Mouse (Mus musculus): ENCODE data around the gene Itgal. TPM values are rescaled to one million over a fixed set of nuclear protein-coding genes. Genes with fewer than 3 reads are reported as not detected.
A peak's percentile ranks its signal among the peaks of the same experiment; 100 is the strongest.

Gene Itgal
- polyA plus RNA-seq, 1 experiment from 2014 or later: 0.20 TPM

DNA sequence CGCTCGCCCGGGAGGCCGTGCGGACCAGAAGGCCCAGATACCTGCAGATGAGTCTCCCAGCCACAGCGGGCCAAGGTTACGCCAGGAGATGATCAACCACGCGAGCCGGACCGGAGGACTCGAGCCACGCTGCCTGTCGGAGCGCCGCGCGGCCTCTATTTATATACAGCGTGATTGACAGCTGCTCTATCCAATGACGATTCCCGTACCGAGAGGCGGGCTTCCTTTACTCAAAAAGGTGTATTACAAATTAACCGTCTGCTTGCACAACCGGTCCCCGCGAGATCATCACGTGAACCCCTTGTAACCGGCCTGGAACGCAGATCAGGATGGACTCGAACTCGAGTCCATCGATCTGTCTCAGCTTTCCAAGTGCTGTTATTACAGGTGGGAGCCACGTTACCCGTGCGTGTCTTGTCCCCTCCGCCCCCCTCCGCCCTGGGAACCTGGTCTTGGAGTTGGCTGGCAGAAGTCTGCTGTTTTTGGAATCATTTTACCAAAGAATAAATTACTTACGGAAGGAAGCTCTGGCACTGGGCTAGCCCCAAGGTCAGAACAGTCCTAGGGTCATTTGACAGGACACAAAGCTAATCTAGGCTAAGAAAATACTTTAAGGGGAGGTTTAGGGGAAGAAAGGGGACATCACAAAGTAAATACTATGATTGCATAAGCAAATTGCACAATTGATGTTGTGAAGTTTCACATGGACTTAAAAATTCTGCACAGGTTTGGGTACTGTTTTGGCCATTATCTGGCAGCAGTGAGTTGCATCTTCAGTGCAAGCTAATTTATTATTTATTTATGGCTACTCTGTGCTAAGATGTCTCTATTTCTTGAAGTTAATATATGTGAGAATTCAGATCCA lies 21.9 kb upstream of the Itgal start, which contains the start of gene Sephs2:
Gene Sephs2 (minus strand): TSS at position 131 of the 865 bp plus-strand sequence.
- H3K4me2 ChIP-seq (ENCODE audit: low read length): peak within 1 kb of the TSS; percentile 84
- peak; percentile 94 for ATAC-seq

DNA sequence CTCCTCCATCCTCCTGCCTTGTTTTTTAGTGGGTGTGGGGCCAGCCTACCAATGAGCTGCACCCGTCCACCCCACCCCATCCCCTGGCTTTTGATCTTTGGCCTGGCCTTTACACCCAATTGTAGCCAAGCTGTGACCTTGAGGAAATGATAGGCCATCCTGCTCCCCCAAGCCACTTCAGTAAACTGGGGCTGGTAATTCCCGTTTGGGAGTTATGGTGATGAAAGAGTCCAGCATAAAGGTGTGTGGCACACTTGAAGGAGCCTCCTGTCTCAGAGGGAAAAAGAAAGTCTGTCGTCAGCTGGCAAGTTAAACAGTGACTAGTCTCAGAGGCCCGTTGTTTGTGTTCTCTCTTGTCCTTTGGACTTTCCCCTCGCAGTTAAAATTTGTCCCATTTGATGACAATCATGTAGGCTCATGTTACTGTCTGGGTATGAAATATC lies 19.5 kb upstream of the Itgal start:
- Histone ChIP-seq H3K4me3 (replicated peaks; ENCODE audit: low read length) (no peak overlapping the region), H3K27ac (ENCODE audit: low read length) (no peak overlapping the region), H3K4me2 (ENCODE audit: low read length) (no peak overlapping the region), H3K9ac (replicated peaks; ENCODE audit: low read depth, low read length) (no peak overlapping the region), H3K4me1 (replicated peaks; ENCODE audit: control insufficient read depth, insufficient read depth, low read length) (peaks cover 20% of the 10 kb centered on the region), H3K9me3 (ENCODE audit: control insufficient read depth, low read length) (no peaks in the 10 kb centered on the region), H3K27me3 (replicated peaks; ENCODE audit: control insufficient read depth, insufficient read depth, low read length) (no peaks in the 10 kb centered on the region), H3K36me3 (ENCODE audit: control insufficient read depth, insufficient read depth) (no peaks in the 10 kb centered on the region)
- WGBS: 80% methylated on average over 5 of the region's 5 CpGs
- ATAC-seq: no peak

More for the DNA sequence above, 21.9 kb upstream of the Itgal start, which contains the start of gene Sephs2:
- H3K9me3 ChIP-seq (ENCODE audit: control insufficient read depth, low read length): no peaks in the 10 kb centered on the region
- peak within 1 kb of the TSS; percentile 92 for H3K4me3 ChIP-seq (replicated peaks; ENCODE audit: low read length)
- H3K4me1 ChIP-seq (replicated peaks; ENCODE audit: control insufficient read depth, insufficient read depth, low read length): peaks cover 27% of the 10 kb centered on the region
- WGBS: 2% methylated on average over 39 of the region's 39 CpGs
- H3K27ac ChIP-seq (ENCODE audit: low read length): peak within 1 kb of the TSS; percentile 76
- H3K9ac ChIP-seq (replicated peaks; ENCODE audit: low read depth, low read length): peak within 1 kb of the TSS; percentile 90
- H3K36me3 ChIP-seq (ENCODE audit: control insufficient read depth, insufficient read depth): peaks cover 2% of the 10 kb centered on the region; the same call in 1 of the 2 replicates
- H3K27me3 ChIP-seq (replicated peaks; ENCODE audit: control insufficient read depth, insufficient read depth, low read length): no peaks in the 10 kb centered on the region

DNA sequence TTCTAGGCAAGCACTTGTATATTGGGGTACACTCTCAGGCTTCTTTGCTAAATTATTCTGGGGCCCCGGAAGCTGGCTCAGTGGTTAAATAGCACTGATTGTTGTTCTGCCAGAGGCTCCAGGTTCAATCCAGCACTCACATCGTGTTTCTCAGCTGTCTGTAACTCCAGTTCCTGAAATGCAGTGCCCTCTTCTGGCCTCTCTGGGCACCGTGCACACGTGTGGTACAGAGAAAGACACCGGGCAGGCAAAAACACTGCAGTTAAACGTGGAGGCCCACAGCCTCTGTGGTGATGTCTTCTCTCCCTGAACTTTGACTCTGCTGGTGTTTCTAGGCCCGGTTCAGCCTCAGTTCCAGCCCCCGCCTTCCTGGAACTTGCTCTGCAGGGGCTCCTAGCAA lies 17.7 kb upstream of the Itgal start:
- H3K27ac ChIP-seq (ENCODE audit: low read length): no peak overlapping the region
- no peak overlapping the region for H3K4me2 ChIP-seq (ENCODE audit: low read length)
- WGBS: 19% methylated on average over 8 of the region's 8 CpGs
- peaks cover 4% of the 10 kb centered on the region for H3K4me1 ChIP-seq (replicated peaks; ENCODE audit: control insufficient read depth, insufficient read depth, low read length)
- no peaks in the 10 kb centered on the region for H3K9me3 ChIP-seq (ENCODE audit: control insufficient read depth, low read length)
- no peaks in the 10 kb centered on the region for H3K36me3 ChIP-seq (ENCODE audit: control insufficient read depth, insufficient read depth)
- ATAC-seq: no peak
- H3K9ac ChIP-seq (replicated peaks; ENCODE audit: low read depth, low read length): no peak overlapping the region
- H3K4me3 ChIP-seq (replicated peaks; ENCODE audit: low read length): no peak overlapping the region
- no peaks in the 10 kb centered on the region for H3K27me3 ChIP-seq (replicated peaks; ENCODE audit: control insufficient read depth, insufficient read depth, low read length)

DNA sequence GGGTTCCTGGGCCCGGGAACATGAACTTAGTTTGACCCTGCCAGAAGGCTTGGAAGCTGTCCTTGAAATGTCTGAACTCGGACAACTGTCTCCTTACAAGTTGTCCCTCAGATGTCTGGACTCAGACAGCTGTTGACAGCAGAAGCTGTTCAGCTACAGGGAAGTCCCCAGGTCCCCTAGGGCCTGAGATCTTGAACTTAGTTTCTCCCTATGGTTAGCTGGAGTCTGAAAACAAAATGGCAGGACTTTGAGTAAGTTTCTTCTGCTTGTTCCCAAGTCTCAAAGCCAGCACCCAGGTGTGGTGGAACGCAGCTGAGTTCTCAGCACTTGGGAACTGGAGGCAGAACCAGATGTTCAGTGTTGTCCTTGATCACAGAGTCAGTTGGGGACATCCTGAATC lies 16.0 kb upstream of the Itgal start:
- H3K4me3 ChIP-seq (replicated peaks; ENCODE audit: low read length): no peak overlapping the region
- WGBS: 86% methylated on average over 3 of the region's 3 CpGs
- H3K4me1 ChIP-seq (replicated peaks; ENCODE audit: control insufficient read depth, insufficient read depth, low read length): no peaks in the 10 kb centered on the region
- no peaks in the 10 kb centered on the region for H3K36me3 ChIP-seq (ENCODE audit: control insufficient read depth, insufficient read depth)
- H3K27me3 ChIP-seq (replicated peaks; ENCODE audit: control insufficient read depth, insufficient read depth, low read length): no peaks in the 10 kb centered on the region
- H3K9ac ChIP-seq (replicated peaks; ENCODE audit: low read depth, low read length): no peak overlapping the region
- no peaks in the 10 kb centered on the region for H3K9me3 ChIP-seq (ENCODE audit: control insufficient read depth, low read length)
- no peak for ATAC-seq
- H3K27ac ChIP-seq (ENCODE audit: low read length): no peak overlapping the region
- H3K4me2 ChIP-seq (ENCODE audit: low read length): no peak overlapping the region

DNA sequence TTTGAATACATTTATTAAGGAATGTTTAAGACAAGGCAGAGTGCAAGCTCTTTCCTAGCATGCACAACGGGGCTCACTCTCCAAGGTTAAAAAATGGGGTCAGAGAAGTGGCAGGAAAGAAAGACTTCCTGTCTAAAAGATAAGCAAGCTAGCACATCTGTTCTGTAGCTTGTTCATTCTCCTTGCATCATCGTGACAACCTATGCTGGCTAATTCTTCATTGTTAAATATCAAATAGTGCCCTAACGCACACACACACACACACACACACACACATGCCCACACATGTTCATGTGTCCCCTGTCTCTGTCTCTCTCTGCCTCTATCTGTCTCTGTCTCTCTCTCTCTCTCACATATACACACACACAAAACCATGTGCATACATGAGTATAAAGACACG lies 14.9 kb upstream of the Itgal start:
- no peaks in the 10 kb centered on the region for H3K4me1 ChIP-seq (replicated peaks; ENCODE audit: control insufficient read depth, insufficient read depth, low read length)
- H3K36me3 ChIP-seq (ENCODE audit: control insufficient read depth, insufficient read depth): no peaks in the 10 kb centered on the region
- H3K9me3 ChIP-seq (ENCODE audit: control insufficient read depth, low read length): no peaks in the 10 kb centered on the region
- no peak overlapping the region for H3K9ac ChIP-seq (replicated peaks; ENCODE audit: low read depth, low read length)
- 79% methylated on average over 4 of the region's 4 CpGs for WGBS
- no peak overlapping the region for H3K27ac ChIP-seq (ENCODE audit: low read length)
- H3K4me2 ChIP-seq (ENCODE audit: low read length): no peak overlapping the region
- H3K4me3 ChIP-seq (replicated peaks; ENCODE audit: low read length): no peak overlapping the region
- no peaks in the 10 kb centered on the region for H3K27me3 ChIP-seq (replicated peaks; ENCODE audit: control insufficient read depth, insufficient read depth, low read length)
- ATAC-seq: no peak

DNA sequence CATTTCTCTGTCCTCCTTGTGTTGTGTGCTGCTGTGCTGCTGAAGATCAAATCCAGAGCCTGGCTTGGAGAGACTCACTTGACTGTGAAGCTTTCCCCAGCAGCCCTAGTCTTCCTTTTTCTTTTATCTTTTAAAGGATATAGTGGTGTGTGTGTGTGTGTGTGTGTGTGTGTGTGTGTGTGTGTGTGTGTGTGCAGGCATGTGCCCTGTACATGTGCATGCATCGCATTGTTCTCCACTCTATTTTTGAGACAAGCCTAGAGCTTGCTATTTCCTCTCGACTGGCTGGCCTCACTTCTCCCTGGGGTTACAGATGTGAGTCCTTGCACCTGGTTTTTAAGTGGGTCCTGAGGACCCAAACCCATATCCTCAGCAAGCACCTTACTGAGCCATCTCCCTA lies 13.9 kb upstream of the Itgal start:
- no peak overlapping the region for H3K27ac ChIP-seq (ENCODE audit: low read length)
- no peaks in the 10 kb centered on the region for H3K36me3 ChIP-seq (ENCODE audit: control insufficient read depth, insufficient read depth)
- no peaks in the 10 kb centered on the region for H3K4me1 ChIP-seq (replicated peaks; ENCODE audit: control insufficient read depth, insufficient read depth, low read length)
- H3K4me2 ChIP-seq (ENCODE audit: low read length): no peak overlapping the region
- no peak overlapping the region for H3K4me3 ChIP-seq (replicated peaks; ENCODE audit: low read length)
- ATAC-seq: no peak
- no peaks in the 10 kb centered on the region for H3K27me3 ChIP-seq (replicated peaks; ENCODE audit: control insufficient read depth, insufficient read depth, low read length)
- H3K9me3 ChIP-seq (ENCODE audit: control insufficient read depth, low read length): no peaks in the 10 kb centered on the region
- no peak overlapping the region for H3K9ac ChIP-seq (replicated peaks; ENCODE audit: low read depth, low read length)
- WGBS: 93% methylated on average over 2 of the region's 2 CpGs

DNA sequence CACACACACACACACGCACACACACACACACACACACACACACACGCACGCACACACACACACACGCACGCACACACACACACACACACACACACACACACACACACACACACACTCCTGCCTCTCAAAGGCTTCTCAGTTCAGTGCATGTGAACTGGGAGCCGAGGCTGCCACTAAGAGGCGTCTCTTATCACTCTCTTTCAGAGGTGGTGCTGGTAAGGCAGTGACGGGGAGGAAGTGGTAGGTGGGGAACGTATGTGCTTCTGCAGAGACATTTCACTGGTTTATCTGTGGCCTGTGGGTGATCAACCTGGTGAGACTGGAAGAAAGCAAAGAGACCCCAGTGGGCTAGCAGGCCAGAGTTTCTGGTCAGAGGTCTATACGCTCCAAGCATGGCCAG lies 10.9 kb upstream of the Itgal start:
- WGBS: 69% methylated on average over 10 of the region's 10 CpGs
- ATAC-seq: no peak
- no peaks in the 10 kb centered on the region for H3K27me3 ChIP-seq (replicated peaks; ENCODE audit: control insufficient read depth, insufficient read depth, low read length)
- no peaks in the 10 kb centered on the region for H3K4me1 ChIP-seq (replicated peaks; ENCODE audit: control insufficient read depth, insufficient read depth, low read length)
- H3K27ac ChIP-seq (ENCODE audit: low read length): no peak overlapping the region
- peaks cover 10% of the 10 kb centered on the region for H3K9me3 ChIP-seq (ENCODE audit: control insufficient read depth, low read length)
- H3K4me2 ChIP-seq (ENCODE audit: low read length): no peak overlapping the region
- no peak overlapping the region for H3K4me3 ChIP-seq (replicated peaks; ENCODE audit: low read length)
- no peak overlapping the region for H3K9ac ChIP-seq (replicated peaks; ENCODE audit: low read depth, low read length)
- no peaks in the 10 kb centered on the region for H3K36me3 ChIP-seq (ENCODE audit: control insufficient read depth, insufficient read depth)

DNA sequence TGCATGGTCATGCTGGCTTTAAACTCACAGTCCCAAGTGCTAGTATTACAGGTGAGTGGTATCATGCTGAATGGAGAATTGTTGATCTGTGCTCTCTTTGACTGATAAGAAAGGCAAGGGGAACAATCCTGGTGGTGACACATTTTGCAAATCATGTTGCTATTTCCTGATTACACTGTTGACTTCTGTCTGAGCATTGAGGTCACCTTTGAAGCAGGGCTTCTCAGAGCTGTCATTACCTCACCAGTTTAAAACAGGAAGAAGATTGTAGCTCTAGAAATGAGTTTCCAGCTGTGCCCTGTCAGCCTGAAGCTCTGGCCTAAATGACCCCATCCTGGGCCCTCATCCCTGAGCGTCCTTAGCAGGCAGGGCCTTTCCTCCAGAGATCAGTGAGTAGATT lies 8.1 kb upstream of the Itgal start:
- H3K27ac ChIP-seq (ENCODE audit: low read length): no peak overlapping the region
- no peak overlapping the region for H3K4me3 ChIP-seq (replicated peaks; ENCODE audit: low read length)
- no peak overlapping the region for H3K9ac ChIP-seq (replicated peaks; ENCODE audit: low read depth, low read length)
- H3K4me1 ChIP-seq (replicated peaks; ENCODE audit: control insufficient read depth, insufficient read depth, low read length): no peaks in the 10 kb centered on the region
- H3K4me2 ChIP-seq (ENCODE audit: low read length): no peak overlapping the region
- 65% methylated on average over 1 of the region's 1 CpGs for WGBS
- H3K9me3 ChIP-seq (ENCODE audit: control insufficient read depth, low read length): peaks cover 10% of the 10 kb centered on the region
- ATAC-seq: no peak
- no peaks in the 10 kb centered on the region for H3K27me3 ChIP-seq (replicated peaks; ENCODE audit: control insufficient read depth, insufficient read depth, low read length)
- no peaks in the 10 kb centered on the region for H3K36me3 ChIP-seq (ENCODE audit: control insufficient read depth, insufficient read depth)

DNA sequence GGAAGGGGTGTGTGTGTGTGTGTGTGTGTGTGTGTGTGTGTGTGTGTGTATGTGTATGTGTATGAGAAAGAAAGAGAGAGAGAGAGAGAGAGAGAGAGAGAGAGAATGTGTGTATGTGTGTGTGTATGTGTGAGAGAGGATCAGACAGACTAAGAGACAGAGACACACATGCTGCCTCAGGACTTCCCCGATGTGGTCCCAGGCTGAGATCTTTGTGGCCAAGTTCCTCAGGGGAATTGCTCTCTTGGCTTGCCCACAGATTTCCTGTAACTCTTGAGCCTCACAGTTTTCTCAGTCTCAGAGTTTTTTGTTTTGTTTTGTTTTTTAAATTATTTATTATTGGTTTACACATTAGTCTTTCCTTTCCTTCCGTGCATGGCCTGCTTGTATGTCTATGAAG lies 6.8 kb upstream of the Itgal start:
- 83% methylated on average over 2 of the region's 2 CpGs for WGBS
- no peak for ATAC-seq
- no peak overlapping the region for H3K4me2 ChIP-seq (ENCODE audit: low read length)
- H3K9ac ChIP-seq (replicated peaks; ENCODE audit: low read depth, low read length): no peak overlapping the region
- H3K36me3 ChIP-seq (ENCODE audit: control insufficient read depth, insufficient read depth): no peaks in the 10 kb centered on the region
- no peak overlapping the region for H3K27ac ChIP-seq (ENCODE audit: low read length)
- peaks cover 10% of the 10 kb centered on the region for H3K9me3 ChIP-seq (ENCODE audit: control insufficient read depth, low read length)
- no peaks in the 10 kb centered on the region for H3K27me3 ChIP-seq (replicated peaks; ENCODE audit: control insufficient read depth, insufficient read depth, low read length)
- H3K4me1 ChIP-seq (replicated peaks; ENCODE audit: control insufficient read depth, insufficient read depth, low read length): no peaks in the 10 kb centered on the region
- no peak overlapping the region for H3K4me3 ChIP-seq (replicated peaks; ENCODE audit: low read length)
